Mouse (Mus musculus) liver, embryonic 14.5 days (tissue): ENCODE data around the gene Bcap29. TPM values are rescaled to one million over a fixed set of nuclear protein-coding genes. Genes with fewer than 3 reads are reported as not detected.

Experiments used
- ATAC-seq: fragments of 200-750 bp; cut with Nextera tagmentation; 2 replicates; pipeline ENCODE4 v1.8.0; 2017; ENCODE audit warnings: moderate number of reproducible peaks, mild to moderate bottlenecking, moderate library complexity; ENCODE audit not compliant: insufficient read depth
- DNase-seq, 3 experiments: peaks; one replicate each; pipeline ENCODE4 v3.0.0-alpha.2; 2012 to 2013; ENCODE audit warnings: low read depth in 3 of 3, low spot score in 3 of 3
- H3K27ac ChIP-seq: fragments of 300-500 bp; sonication (generic); 2 replicates; pipeline ENCODE4 v1.5.1; 2014; ENCODE audit warnings: moderate library complexity, mild to moderate bottlenecking, control low read depth, inconsistent platforms
- H3K27me3 ChIP-seq: fragments of 300-500 bp; sonication (generic); 2 replicates; pipeline ENCODE4 v1.6.1; 2014; ENCODE audit warnings: mild to moderate bottlenecking, low read length, moderate library complexity; ENCODE audit not compliant: control insufficient read depth, insufficient read depth
- H3K36me3 ChIP-seq: fragments of 300-500 bp; sonication (generic); replicated peaks from 2 replicates; pipeline ENCODE4 v1.6.1; 2014; ENCODE audit warnings: low read depth; ENCODE audit not compliant: control insufficient read depth, insufficient read depth
- H3K4me1 ChIP-seq, 2 experiments: fragments of 200-500 bp in 1 of 2; fragments of 300-500 bp in 1 of 2; sonication (generic) in 1 of 2; replicated peaks; 2 replicates each; pipeline ENCODE4 v1.6.1; 2012 to 2014; ENCODE audit warnings: antibody characterized with exemption in 1 of 2, inconsistent platforms in 1 of 2, low read length in 1 of 2; ENCODE audit not compliant: control insufficient read depth in 2 of 2, insufficient read depth in 2 of 2
- H3K4me2 ChIP-seq: fragments of 300-500 bp; sonication (generic); 2 replicates; pipeline ENCODE4 v1.6.1; 2014; ENCODE audit warnings: low read depth, mild to moderate bottlenecking, control low read depth, moderate library complexity
- H3K4me3 ChIP-seq, 2 experiments: fragments of 200-500 bp in 1 of 2; fragments of 300-500 bp in 1 of 2; sonication (generic) in 1 of 2; 2 replicates each; pipeline ENCODE4 v1.5.1; 2012 to 2014; ENCODE audit warnings: low read depth in 2 of 2, low read length in 2 of 2, mild to moderate bottlenecking in 2 of 2, control low read depth in 1 of 2, inconsistent platforms in 1 of 2, moderate library complexity in 1 of 2; ENCODE audit not compliant: insufficient read depth in 1 of 2
- H3K9ac ChIP-seq: fragments of 300-500 bp; sonication (generic); replicated peaks from 2 replicates; pipeline ENCODE4 v1.6.1; 2014; ENCODE audit warnings: mild to moderate bottlenecking, control low read depth, moderate library complexity
- H3K9me3 ChIP-seq: fragments of 300-500 bp; sonication (generic); 2 replicates; pipeline ENCODE4 v1.6.1; 2016; ENCODE audit warnings: low read length, mixed read lengths; ENCODE audit not compliant: control insufficient read depth
- CTCF ChIP-seq: IDR thresholded peaks from 2 replicates; pipeline ENCODE4 v1.5.1; 2016; ENCODE audit warnings: antibody characterized with exemption, low read depth, control low read depth
- EP300 ChIP-seq: IDR thresholded peaks from 2 replicates; pipeline ENCODE4 v1.6.1; 2016; ENCODE audit warnings: antibody characterized with exemption, low read depth
- WGBS: fragments of 180-500 bp; shearing (Covaris S2); extraction: QIAGEN DNeasy Blood & Tissue Kit; methylation state at CpG from one replicate; pipeline ENCODE4 v1.1.7; 2014; ENCODE audit not compliant: insufficient replicate concordance; 5-methylcytosine and 5-hydroxymethylcytosine counted together
- polyA plus RNA-seq, 2 experiments: library from polyadenylated mRNA; depleted of rRNA in 1 of 2; stranded (reverse) in 1 of 2; unstranded in 1 of 2; fragments of >200 nt; fragmentation: Nextera tagmentation in 1 of 2; extraction: Ambion mirVana in 1 of 2; gene quantifications; 2 replicates each; pipeline versions ENCODE4 v1.2.1 to v1.2.3; 2012 to 2014

The Bcap29 gene
- polyA plus RNA-seq, 2 experiments, result 8.5 to 29.7 TPM

DNA sequence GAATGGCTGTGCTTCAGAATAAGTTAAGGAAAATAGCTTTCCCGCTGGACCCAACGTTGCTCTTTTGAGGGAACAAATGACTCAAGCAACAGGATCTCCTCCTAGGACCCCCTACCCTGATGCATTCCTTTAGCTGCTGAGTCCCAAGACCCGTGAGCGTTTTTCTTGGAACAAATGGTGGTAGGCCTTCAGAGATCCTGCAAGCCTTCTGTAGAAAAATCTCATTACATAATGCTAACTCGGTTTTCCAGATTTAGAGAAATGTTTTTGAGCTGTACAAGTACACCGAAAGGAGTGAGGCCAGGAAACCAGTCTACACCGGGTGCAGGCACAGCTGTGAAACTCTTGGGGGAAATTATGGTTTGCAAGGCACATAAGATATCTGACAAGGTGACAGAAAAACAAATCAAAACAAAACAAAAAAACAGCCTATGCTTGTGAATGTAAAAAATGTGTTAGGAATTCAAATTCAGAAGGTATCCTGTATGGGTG is 53.1 kb downstream of the Bcap29 start:
- no peak overlapping the region for H3K27ac ChIP-seq
- WGBS, result 56% methylated on average over 7 of the region's 7 CpGs

DNA sequence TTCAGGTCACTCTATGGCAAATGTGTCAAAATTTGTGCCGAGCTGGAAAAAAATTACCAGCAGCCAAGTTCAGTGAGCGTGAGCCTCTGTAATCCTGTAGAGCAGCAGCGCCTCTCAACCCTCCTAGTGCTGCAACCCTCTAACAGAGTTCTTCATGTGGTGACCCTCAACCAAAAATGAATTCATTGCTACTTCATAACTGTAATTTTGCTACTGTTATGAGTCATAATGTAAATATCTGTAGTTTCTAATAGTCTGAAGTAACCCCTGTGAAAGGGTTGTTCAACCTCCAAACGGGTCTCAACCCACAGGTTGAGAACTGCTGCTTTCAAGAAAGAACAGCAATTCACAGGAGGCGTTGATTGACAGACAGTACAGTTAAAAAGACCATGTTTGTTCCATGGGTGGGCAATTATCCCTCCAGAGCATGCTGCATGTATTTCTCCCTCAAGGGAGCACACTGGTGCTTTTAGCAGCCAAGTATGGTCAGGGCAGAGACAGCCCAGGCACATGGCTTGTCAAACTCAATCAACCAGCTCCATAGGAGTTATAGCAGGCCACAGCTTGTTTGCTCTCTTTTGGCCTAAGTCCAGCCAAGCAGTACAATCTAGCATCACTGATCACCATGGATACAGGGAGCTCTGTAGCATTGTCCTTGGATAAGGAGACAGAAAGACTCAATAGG is 53.7 kb downstream of the Bcap29 start:
- Histone ChIP-seq H3K9ac (no peak overlapping the region), H3K4me2 (no peak overlapping the region), H3K4me3 (no peak overlapping the region), H3K36me3 (no peaks in the 10 kb centered on the region), H3K9me3 (no peaks in the 10 kb centered on the region), H3K27me3 (no peaks in the 10 kb centered on the region; the same call in 1 of the 2 replicates), H3K4me1 (no peaks in the 10 kb centered on the region), H3K27ac (no peak overlapping the region)
- DNase-seq (no peak), ATAC-seq (no peak)
- 64% methylated on average over 5 of the region's 5 CpGs for WGBS
- TF ChIP-seq EP300, result no peak
- no peak for TF ChIP-seq CTCF

More for the DNA sequence above, 53.1 kb downstream of the Bcap29 start:
- Histone ChIP-seq H3K4me3 (no peak overlapping the region), H3K4me2 (no peak overlapping the region), H3K36me3 (no peaks in the 10 kb centered on the region), H3K9me3 (no peaks in the 10 kb centered on the region), H3K4me1 (no peaks in the 10 kb centered on the region), H3K9ac (no peak overlapping the region), H3K27me3 (no peaks in the 10 kb centered on the region; the same call in 1 of the 2 replicates)
- no peak for TF ChIP-seq EP300
- TF ChIP-seq CTCF, result no peak
- no peak for ATAC-seq
- no peak for DNase-seq

DNA sequence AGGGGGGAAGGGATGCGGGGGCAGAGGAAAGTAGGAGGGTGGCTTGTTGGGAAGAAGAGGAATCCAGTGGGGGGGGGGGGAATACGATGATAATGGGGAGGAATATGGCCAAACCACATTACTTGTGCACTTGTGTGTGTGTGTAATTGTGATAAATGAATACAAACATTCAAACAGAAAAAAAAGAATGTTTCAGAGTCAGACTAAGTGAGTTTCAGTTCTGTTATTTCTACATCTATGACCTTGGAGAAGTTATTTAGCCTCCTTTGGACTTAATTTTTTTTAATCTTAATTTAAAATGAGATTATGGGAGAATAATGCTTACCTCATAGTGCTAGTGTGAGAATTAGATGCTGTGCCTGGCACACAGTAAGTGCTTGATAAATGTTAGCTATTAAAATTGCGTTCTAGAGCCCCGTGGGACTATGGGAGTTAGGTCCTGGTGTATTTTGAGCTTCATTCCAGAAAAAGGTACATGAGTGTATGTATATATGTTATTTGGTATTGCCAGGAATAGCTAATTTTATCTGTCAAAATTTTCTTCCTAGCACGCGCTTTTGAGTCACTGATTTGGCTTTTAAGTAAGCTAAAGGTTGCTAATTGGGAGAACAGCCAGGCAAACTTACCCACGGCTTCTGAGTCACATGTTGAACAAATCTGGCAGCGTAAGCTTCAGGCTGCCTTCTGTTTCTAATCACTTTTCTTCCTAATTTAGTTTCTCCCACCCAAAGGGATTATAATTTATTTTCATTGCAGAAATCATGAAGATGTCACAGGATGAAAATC is 55.6 kb downstream of the Bcap29 start:
- Histone ChIP-seq H3K27me3 (no peaks in the 10 kb centered on the region; the same call in 1 of the 2 replicates), H3K4me1 (no peaks in the 10 kb centered on the region), H3K9ac (no peak overlapping the region), H3K9me3 (no peaks in the 10 kb centered on the region), H3K27ac (no peak overlapping the region), H3K4me3 (no peak overlapping the region), H3K4me2 (no peak overlapping the region), H3K36me3 (no peaks in the 10 kb centered on the region)
- ATAC-seq, result no peak
- 69% methylated on average over 8 of the region's 8 CpGs for WGBS
- no peak for TF ChIP-seq CTCF
- TF ChIP-seq EP300, result no peak
- DNase-seq, result no peak

DNA sequence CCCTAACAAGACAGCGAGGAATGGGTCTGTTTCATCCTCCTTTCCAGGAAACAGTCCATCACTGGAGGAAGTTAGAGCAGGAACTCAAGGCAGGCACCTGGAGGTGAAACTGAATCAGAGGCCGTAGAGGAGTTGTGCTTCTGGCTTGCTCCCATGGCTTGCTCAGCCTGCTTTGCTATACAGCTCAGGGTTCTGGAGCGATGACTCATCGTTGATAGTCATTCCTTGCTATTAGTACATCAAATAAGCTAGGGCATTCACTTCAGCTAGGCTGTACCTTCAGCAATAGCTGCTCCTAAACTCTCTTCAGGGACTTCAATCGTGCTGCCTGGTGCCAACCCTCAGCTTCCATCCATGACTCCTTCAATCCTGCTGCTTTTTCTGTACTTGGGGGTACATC is 60.0 kb downstream of the Bcap29 start:
- Histone ChIP-seq H3K9me3 (no peaks in the 10 kb centered on the region), H3K4me1 (no peaks in the 10 kb centered on the region), H3K9ac (no peak overlapping the region), H3K27me3 (no peaks in the 10 kb centered on the region; the same call in 1 of the 2 replicates), H3K4me2 (no peak overlapping the region), H3K27ac (no peak overlapping the region), H3K36me3 (no peaks in the 10 kb centered on the region), H3K4me3 (no peak overlapping the region)
- 66% methylated on average over 5 of the region's 5 CpGs for WGBS
- TF ChIP-seq CTCF (no peak), EP300 (no peak)
- DNase-seq (no peak), ATAC-seq (no peak)

DNA sequence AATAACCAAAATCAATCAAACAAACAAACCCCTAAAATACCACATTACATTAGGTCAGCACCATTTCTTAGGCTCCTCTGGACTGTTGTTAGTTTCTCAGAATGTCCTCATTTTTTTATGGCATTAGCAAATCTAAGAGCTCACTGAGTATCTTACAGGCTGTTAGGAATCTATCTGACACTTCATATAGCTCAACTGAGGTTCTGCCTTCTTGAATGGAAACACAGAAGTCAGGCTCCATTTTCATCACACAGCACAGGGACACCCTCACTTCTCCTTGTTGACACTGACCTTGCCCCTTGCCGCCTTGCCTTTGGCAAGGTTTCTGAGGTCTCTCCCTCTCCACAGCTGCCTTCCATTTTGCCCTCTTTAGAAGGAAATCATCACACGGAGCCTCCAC is 64.7 kb downstream of the Bcap29 start:
- Histone ChIP-seq H3K27me3 (no peaks in the 10 kb centered on the region), H3K4me2 (no peak overlapping the region), H3K9me3 (no peaks in the 10 kb centered on the region), H3K27ac (no peak overlapping the region), H3K4me3 (no peak overlapping the region), H3K36me3 (no peaks in the 10 kb centered on the region), H3K9ac (no peak overlapping the region), H3K4me1 (no peaks in the 10 kb centered on the region)
- ATAC-seq, result no peak
- 40% methylated on average over 2 of the region's 2 CpGs for WGBS
- no peak for TF ChIP-seq EP300
- TF ChIP-seq CTCF, result no peak
- no peak for DNase-seq
